Mouse (Mus musculus): ENCODE data around the gene Dhrs4. TPM values are rescaled to one million over a fixed set of nuclear protein-coding genes. Genes with fewer than 3 reads are reported as not detected.

Dhrs4 gene
- polyA plus RNA-seq, 1 experiment from 2014 or later: 88.4 TPM

DNA sequence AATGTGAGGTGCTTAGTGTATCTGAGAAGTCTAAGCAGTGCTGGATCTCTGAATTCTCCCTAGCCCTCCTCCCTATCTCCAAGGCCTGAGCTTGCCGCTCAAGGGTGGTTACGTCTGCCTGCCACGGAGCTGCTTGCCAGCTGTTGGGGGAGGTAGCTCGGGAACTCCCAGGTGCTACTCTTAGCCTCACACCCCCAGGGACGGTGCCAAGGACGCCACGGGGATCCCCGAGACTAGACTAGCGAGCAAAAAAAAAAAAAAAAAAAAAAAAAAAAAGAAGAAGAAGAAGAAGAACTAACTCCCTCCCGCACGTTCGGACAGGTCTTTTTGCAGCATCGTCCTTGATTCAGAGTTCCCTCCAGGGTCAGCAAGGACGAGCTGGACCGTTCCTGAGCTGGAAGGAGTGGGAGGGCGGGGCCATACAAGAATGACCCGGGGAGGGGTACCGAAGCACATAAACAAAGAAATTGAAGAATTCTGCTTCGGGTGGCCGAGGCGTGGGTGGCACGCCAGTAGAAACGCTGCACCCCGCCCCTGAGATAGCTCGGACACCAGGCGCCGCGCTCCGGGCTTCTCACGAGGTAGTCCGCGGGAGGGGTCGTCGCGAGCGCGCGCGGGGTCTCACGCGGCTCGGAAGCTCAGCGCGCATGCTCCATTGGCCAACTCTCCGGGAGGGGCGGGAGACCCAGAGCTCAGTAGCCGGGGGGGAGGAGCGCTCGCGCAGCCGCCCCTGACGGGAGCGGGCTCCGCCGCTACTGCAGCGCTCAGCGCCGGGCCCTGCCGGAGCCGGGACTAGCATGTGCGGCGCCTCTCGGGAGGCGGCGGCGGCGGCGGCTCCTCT lies 12.0 kb downstream of the Dhrs4 start, which contains the start of gene Carmil3:
Gene Carmil3 (plus strand): TSS at position 291 of the 841 bp plus-strand sequence.
- Histone ChIP-seq H3K36me3 (replicated peaks) (peaks cover 44% of the 10 kb centered on the region), H3K27ac (replicated peaks) (peak within 1 kb of the TSS; percentile 89), H3K9me3 (no peaks in the 10 kb centered on the region), H3K4me1 (peaks cover 25% of the 10 kb centered on the region), H3K4me3 (peak within 1 kb of the TSS; percentile 89), H3K27me3 (replicated peaks; ENCODE audit: low read depth, poor library complexity, severe bottlenecking) (no peaks in the 10 kb centered on the region; the same call in 1 of the 2 replicates)
- WGBS: under 1% methylated on average over 68 of the region's 68 CpGs
- DNase-seq (ENCODE audit: low spot score): peak; percentile 86

DNA sequence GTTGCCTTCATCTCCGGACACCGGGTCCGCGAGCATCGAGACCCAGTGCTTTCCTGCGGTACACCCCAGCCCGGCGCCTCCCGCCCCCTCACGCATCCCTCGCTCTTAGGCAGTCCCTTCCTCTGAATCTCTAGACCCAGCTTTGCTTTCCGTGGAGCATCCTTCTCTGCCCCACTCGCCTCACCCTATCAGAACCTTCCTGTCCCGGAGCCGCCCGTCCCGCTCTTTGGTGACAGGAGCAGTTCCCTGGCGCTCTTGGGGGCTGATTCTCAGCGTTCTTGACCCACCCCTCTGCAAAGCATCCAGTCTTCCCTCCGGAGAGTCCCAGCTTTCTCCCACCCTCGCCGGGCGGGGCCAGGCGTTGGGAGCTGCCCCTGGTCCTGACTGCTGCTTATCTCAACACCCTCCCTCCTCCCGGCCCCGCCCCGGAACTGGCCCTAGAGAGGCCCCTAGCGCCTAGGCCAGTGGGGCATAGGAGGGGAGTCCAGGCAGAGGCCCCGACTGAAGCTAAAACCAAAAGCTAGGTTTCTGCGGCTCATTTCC lies 12.8 kb downstream of the Dhrs4 start:
- Histone ChIP-seq H3K4me1 (peaks cover 25% of the 10 kb centered on the region), H3K27me3 (replicated peaks; ENCODE audit: low read depth, poor library complexity, severe bottlenecking) (no peaks in the 10 kb centered on the region; the same call in 1 of the 2 replicates), H3K9me3 (no peaks in the 10 kb centered on the region), H3K4me3 (peak overlapping the region; percentile 89), H3K36me3 (replicated peaks) (peaks cover 43% of the 10 kb centered on the region), H3K27ac (replicated peaks) (peak overlapping the region; percentile 89)
- WGBS: under 1% methylated on average over 30 of the region's 30 CpGs
- peak; percentile 87 for DNase-seq (ENCODE audit: low spot score)

DNA sequence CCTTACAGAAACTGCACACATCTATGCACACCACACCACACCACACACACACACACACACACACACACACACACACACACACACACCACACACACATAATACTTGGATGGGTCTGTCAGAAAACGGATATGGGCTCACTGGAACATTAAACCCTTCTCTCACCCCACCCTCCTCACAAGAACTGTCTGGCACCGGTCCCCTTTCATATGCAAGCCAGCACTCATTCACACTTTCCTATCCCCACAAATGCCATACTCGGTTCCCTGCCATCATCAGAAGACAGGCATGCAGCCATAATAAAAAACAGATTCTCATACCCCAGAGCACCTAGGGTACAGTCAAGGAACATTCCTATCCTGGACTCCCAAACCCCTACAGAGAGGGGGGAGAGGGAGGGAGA lies 13.5 kb downstream of the Dhrs4 start:
- Histone ChIP-seq H3K36me3 (replicated peaks) (peaks cover 37% of the 10 kb centered on the region), H3K9me3 (no peaks in the 10 kb centered on the region), H3K27me3 (replicated peaks; ENCODE audit: low read depth, poor library complexity, severe bottlenecking) (no peaks in the 10 kb centered on the region; the same call in 1 of the 2 replicates), H3K4me1 (peaks cover 25% of the 10 kb centered on the region), H3K4me3 (peak overlapping the region; percentile 89), H3K27ac (replicated peaks) (peak overlapping the region; percentile 89)
- DNase-seq (ENCODE audit: low spot score): no peak
- 47% methylated on average over 3 of the region's 3 CpGs for WGBS

DNA sequence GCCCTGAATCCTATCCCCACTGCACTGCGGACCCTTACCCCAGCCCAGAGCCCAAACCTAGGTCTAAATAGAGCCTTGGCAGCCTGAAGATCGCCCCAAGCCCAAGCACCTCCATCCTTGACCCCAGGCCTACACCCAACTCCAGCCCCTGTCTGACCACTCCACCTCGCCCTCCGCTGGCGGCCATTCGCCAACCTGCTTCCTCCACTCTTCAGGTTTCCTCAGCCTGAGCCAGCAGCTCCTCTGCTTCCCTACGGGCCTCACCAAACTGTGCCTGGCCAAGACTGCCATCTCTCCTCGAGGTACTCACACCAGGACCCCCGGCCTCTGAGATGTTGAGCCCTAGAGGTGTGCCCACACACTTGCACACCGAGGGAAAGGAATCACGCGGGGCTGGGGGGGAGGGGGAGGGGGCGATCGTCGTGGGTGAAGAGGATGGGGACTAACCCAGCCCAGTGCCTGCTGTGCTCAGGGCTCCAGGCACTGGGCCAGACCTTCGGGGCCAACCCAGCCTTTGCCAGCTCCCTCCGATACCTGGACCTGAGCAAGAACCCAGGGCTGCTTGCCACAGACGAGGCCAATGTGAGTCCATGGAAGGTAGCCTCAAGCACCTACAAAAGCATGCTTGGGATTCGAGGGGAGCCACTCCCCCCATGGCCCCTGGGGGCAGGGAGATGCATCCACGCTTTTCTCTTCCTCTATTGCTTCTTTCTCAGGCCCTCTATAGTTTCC lies 17.1 kb downstream of the Dhrs4 start:
- DNase-seq (ENCODE audit: low spot score): no peak
- 74% methylated on average over 20 of the region's 20 CpGs for WGBS

DNA sequence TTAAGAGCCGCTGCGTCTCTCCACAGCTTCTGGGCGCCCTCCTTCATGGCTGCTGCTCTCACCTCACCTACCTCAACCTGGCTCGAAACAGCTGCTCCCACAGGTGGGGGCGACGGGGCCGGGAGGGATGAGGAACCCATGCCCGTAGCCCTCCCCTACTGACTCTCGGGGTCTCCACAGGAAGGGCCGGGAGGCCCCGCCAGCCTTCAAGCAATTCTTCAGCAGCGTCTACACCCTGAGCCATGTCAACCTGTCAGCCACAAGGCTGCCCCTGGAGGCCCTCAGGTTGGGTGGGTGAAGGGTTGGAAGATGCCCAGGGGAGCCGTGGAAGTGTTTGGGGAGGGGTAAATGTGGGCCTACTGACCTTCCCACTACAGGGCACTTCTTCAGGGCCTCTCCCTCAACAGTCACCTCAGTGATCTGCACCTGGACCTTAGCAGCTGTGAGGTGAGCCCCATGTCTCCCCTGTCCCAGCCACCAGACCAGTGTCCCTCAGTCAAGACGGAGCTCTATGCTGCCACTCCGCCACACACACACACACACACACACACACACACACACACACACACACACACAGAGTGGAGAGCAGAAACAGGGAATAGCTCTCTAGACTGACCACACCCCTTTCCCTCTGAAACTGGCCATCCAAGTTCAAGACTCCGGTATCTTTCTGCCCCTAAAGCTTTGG lies 18.3 kb downstream of the Dhrs4 start:
- H3K27ac ChIP-seq (replicated peaks): no peak overlapping the region
- H3K27me3 ChIP-seq (replicated peaks; ENCODE audit: low read depth, poor library complexity, severe bottlenecking): no peaks in the 10 kb centered on the region
- 0 out of 2 replicates have a peak overlapping the region, but pooled peaks have one; percentile 1 for H3K4me3 ChIP-seq
- DNase-seq (ENCODE audit: low spot score): no peak
- H3K9me3 ChIP-seq: no peaks in the 10 kb centered on the region
- peaks cover 8% of the 10 kb centered on the region for H3K4me1 ChIP-seq
- WGBS: 71% methylated on average over 16 of the region's 16 CpGs
- peaks cover 26% of the 10 kb centered on the region for H3K36me3 ChIP-seq (replicated peaks)

More for the DNA sequence above, 17.1 kb downstream of the Dhrs4 start:
- Histone ChIP-seq H3K36me3 (replicated peaks) (peaks cover 22% of the 10 kb centered on the region), H3K4me1 (peaks cover 18% of the 10 kb centered on the region), H3K4me3 (no peak overlapping the region), H3K27ac (replicated peaks) (no peak overlapping the region), H3K9me3 (no peaks in the 10 kb centered on the region), H3K27me3 (replicated peaks; ENCODE audit: low read depth, poor library complexity, severe bottlenecking) (no peaks in the 10 kb centered on the region)

DNA sequence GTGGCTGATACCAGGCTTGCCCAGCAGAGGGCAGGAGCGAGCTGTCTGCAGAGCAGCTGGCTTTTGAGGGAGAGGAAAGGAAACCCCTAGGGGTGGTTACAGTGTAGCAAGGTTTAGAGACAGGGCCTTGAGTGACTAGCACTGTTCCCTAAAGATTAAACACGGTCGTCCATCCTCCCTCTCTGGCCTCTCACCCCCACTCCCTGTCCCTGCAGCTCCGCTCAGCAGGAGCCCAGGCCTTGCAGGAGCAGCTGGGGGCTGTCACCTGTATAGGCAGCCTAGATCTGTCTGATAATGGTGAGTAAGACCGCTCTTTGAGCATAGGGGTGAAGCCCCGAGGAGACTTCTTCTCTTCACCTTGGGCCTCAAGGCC lies 18.9 kb downstream of the Dhrs4 start:
- no peaks in the 10 kb centered on the region for H3K9me3 ChIP-seq
- H3K27me3 ChIP-seq (replicated peaks; ENCODE audit: low read depth, poor library complexity, severe bottlenecking): no peaks in the 10 kb centered on the region
- H3K4me1 ChIP-seq: 0 out of 2 replicates have a peak, but pooled peaks cover 4% of the 10 kb centered on the region
- peaks cover 26% of the 10 kb centered on the region for H3K36me3 ChIP-seq (replicated peaks)
- 33% methylated on average over 6 of the region's 6 CpGs for WGBS
- H3K27ac ChIP-seq (replicated peaks): 0 out of 2 replicates have a peak overlapping the region, but pooled peaks have one; percentile 2
- peak; percentile 88 for DNase-seq (ENCODE audit: low spot score)
- H3K4me3 ChIP-seq: 0 out of 2 replicates have a peak overlapping the region, but pooled peaks have one; percentile 1

DNA sequence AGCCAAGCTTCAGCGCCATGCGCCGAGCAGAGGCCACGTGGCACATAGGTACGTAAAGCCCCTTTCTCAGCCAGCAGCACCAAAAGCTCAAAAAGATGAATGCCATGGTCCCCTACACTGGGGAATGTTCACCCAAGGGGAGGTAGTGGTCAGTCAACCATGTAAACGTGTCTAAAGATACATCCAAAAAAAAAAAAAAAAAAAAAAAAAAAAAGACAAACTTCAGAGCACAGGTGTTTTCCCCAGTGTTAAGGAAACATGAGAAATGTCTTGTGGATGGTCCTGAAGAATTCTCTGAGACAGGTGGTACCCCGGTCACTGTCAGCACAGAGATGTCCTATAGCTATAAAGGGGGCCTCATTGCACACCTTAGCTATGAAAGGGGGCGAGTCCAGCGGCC lies 27.1 kb downstream of the Dhrs4 start:
- H3K4me1 ChIP-seq: 0 out of 2 replicates have a peak, but pooled peaks cover 4% of the 10 kb centered on the region
- no peak overlapping the region for H3K27ac ChIP-seq (replicated peaks)
- H3K36me3 ChIP-seq (replicated peaks): peaks cover 6% of the 10 kb centered on the region; the same call in 1 of the 2 replicates
- H3K27me3 ChIP-seq (replicated peaks; ENCODE audit: low read depth, poor library complexity, severe bottlenecking): peaks cover 6% of the 10 kb centered on the region
- no peak for DNase-seq (ENCODE audit: low spot score)
- H3K4me3 ChIP-seq: no peak overlapping the region
- WGBS: 87% methylated on average over 9 of the region's 9 CpGs
- H3K9me3 ChIP-seq: no peaks in the 10 kb centered on the region

DNA sequence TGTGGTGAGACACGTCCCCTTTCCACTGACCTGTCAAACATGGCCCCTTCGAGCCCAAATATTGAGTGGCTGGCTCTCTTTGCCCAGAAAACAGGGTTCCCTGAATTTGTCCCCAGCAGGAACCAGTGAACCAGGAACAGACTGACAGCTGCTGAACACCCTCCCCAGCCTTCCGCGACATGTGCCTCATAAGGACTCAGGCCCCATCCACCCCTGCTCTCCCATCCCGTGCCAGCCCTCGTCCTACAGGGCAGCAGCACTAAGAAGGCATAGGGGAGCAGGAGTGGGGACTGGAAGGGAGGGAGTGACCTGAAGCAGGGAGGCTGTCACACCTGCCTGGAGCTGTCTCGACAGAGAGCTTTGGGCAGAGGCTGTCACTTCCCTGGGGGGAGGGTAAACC lies 29.2 kb downstream of the Dhrs4 start:
- Histone ChIP-seq H3K27me3 (replicated peaks; ENCODE audit: low read depth, poor library complexity, severe bottlenecking) (peaks cover 27% of the 10 kb centered on the region), H3K4me1 (peaks cover 11% of the 10 kb centered on the region), H3K4me3 (no peak overlapping the region), H3K9me3 (no peaks in the 10 kb centered on the region), H3K27ac (replicated peaks) (no peak overlapping the region), H3K36me3 (replicated peaks) (0 out of 2 replicates have a peak, but pooled peaks cover 2% of the 10 kb centered on the region)
- WGBS: 59% methylated on average over 7 of the region's 7 CpGs
- DNase-seq (ENCODE audit: low spot score): no peak

DNA sequence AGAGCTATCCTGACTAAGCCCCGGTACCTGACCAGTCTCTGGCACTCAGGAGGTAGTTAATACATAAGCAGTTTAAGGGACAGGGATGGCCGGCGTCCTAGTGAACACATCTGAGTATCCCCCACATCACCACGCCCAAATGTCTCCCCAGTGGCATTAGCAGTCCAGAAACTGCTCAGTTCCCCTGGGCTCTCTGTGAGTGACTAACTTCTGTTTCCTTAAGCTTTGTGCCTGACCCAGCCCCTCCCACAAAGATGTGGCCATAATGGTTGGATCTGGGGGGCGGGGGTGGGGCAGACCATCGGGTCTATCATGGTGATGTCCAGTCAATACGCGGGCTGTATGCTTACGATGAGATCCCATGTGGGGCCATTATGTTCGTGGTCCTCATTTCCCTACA lies 31.0 kb downstream of the Dhrs4 start:
- H3K27ac ChIP-seq (replicated peaks): no peak overlapping the region
- DNase-seq (ENCODE audit: low spot score): no peak
- H3K4me1 ChIP-seq: peaks cover 11% of the 10 kb centered on the region
- peaks cover 31% of the 10 kb centered on the region for H3K27me3 ChIP-seq (replicated peaks; ENCODE audit: low read depth, poor library complexity, severe bottlenecking)
- H3K36me3 ChIP-seq (replicated peaks): no peaks in the 10 kb centered on the region
- no peak overlapping the region for H3K4me3 ChIP-seq
- WGBS: 85% methylated on average over 10 of the region's 10 CpGs
- no peaks in the 10 kb centered on the region for H3K9me3 ChIP-seq

DNA sequence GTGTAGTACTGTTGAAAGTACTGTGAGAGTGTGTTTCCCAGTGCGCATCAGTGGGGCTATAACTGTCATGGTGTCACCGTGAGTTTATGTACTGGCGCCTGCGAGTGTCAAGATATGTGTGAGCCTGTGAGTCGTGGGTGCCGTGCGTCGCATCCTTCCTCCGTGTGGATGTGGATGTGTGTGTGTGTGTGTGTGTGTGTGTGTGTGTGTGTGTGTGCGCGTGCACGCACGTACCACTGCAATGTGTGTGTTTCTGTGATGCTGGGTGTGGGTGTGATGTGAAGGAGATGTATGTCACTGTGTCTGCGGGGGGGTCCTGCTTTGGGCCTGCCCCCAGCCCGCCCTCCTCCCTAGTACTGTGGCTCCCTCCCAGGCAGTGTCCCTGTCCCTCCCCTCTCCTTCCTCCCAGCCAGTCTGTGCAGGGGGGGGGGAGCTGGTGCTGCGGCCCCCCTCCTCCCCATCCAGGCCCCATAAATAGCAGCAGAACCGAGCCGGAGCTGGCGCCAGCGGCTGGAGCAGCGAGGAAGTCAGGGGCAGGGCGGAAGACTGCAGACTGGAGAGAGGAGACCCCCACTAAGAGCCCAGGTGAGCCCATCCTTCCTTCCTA lies 31.7 kb downstream of the Dhrs4 start, which contains the start of gene Cpne6:
Gene Cpne6 (plus strand): TSS at position 321 of the 607 bp plus-strand sequence.
- no peak for DNase-seq (ENCODE audit: low spot score)
- Histone ChIP-seq H3K4me1 (peaks cover 11% of the 10 kb centered on the region), H3K36me3 (replicated peaks) (no peaks in the 10 kb centered on the region), H3K27ac (replicated peaks) (no peak within 1 kb of the TSS), H3K9me3 (no peaks in the 10 kb centered on the region), H3K4me3 (no peak within 1 kb of the TSS), H3K27me3 (replicated peaks; ENCODE audit: low read depth, poor library complexity, severe bottlenecking) (peaks cover 31% of the 10 kb centered on the region)
- WGBS: 75% methylated on average over 22 of the region's 22 CpGs

DNA sequence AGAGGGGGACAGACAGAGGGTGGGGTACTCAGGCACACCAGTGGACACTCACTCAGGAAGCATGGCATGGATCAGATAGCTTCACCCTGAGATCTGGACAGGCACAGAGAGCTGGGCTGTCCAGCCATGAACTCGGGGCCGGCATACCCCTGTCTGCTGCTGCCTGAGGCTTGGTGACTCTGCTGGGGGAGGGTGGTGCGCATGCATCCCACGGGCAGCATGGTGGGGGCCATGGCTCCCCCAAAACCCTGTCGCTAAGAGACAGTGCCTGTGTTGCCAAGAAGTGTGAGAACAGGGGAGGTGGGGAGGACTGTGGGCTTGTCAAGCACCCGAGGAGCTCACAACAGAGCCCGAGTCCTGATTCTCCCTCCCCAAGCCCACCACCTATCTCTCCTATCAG lies 32.5 kb downstream of the Dhrs4 start:
- no peak overlapping the region for H3K4me3 ChIP-seq
- H3K9me3 ChIP-seq: no peaks in the 10 kb centered on the region
- no peak overlapping the region for H3K27ac ChIP-seq (replicated peaks)
- H3K36me3 ChIP-seq (replicated peaks): no peaks in the 10 kb centered on the region
- WGBS: 68% methylated on average over 7 of the region's 7 CpGs
- peaks cover 38% of the 10 kb centered on the region for H3K27me3 ChIP-seq (replicated peaks; ENCODE audit: low read depth, poor library complexity, severe bottlenecking)
- DNase-seq (ENCODE audit: low spot score): no peak
- H3K4me1 ChIP-seq: peaks cover 11% of the 10 kb centered on the region

All from embryonic facial prominence, embryonic 10.5 days (tissue).